Mouse (Mus musculus) MEL (cell line): Measurements from ENCODE around the gene Mansc1. TPM values are rescaled to one million over a fixed set of nuclear protein-coding genes. Genes with fewer than 3 reads are reported as not detected.

Experiments used
- DNase-seq: peaks from one replicate; pipeline ENCODE4 v3.0.0; 2011; ENCODE audit warnings: low read depth, low spot score
- H3K27ac ChIP-seq: 2 replicates; pipeline ENCODE4 v1.5.1; 2012; ENCODE audit warnings: low read depth, mild to moderate bottlenecking, control low read depth, low read length, moderate library complexity; ENCODE audit not compliant: control insufficient read depth
- H3K27me3 ChIP-seq, 2 experiments: fragments of 150-350 bp in 1 of 2; sonication (generic) in 1 of 2; 2 replicates each; pipeline ENCODE4 v1.6.1; 2012; ENCODE audit warnings: low read length in 2 of 2, mild to moderate bottlenecking in 2 of 2, improper control_type of control experiment in 1 of 2, moderate library complexity in 1 of 2; ENCODE audit not compliant: insufficient read depth in 2 of 2, control insufficient read depth in 1 of 2
- H3K36me3 ChIP-seq, 2 experiments: 2 replicates each; pipeline ENCODE4 v1.6.1; 2012 to 2014; ENCODE audit warnings: low read length in 2 of 2, improper control_type of control experiment in 1 of 2, inconsistent platforms in 1 of 2, mild to moderate bottlenecking in 1 of 2; ENCODE audit not compliant: insufficient read depth in 2 of 2, control insufficient read depth in 1 of 2
- H3K4me1 ChIP-seq, 2 experiments: fragments of 150-350 bp in 1 of 2; sonication (generic) in 1 of 2; 2 replicates each; pipeline ENCODE4 v1.6.1; 2012; ENCODE audit warnings: low read length in 2 of 2, improper control_type of control experiment in 1 of 2, mild to moderate bottlenecking in 1 of 2; ENCODE audit not compliant: insufficient read depth in 2 of 2, control insufficient read depth in 1 of 2
- H3K4me3 ChIP-seq, 2 experiments: fragments of 150-350 bp in 1 of 2; sonication (generic) in 1 of 2; 2 replicates each; pipeline ENCODE4 v1.5.1; 2012; ENCODE audit warnings: low read depth in 2 of 2, low read length in 2 of 2, mild to moderate bottlenecking in 2 of 2, moderate library complexity in 2 of 2, control low read depth in 1 of 2, improper control_type of control experiment in 1 of 2; ENCODE audit not compliant: control insufficient read depth in 1 of 2, insufficient read depth in 1 of 2
- H3K79me2 ChIP-seq: 2 replicates; pipeline ENCODE4 v1.6.1; 2012; ENCODE audit warnings: mild to moderate bottlenecking, low read length, moderate library complexity; ENCODE audit not compliant: control insufficient read depth, poor library complexity, insufficient read depth
- H3K9ac ChIP-seq: 2 replicates; pipeline ENCODE4 v1.6.1; 2012; ENCODE audit warnings: low read depth, mild to moderate bottlenecking, control low read depth, low read length, moderate library complexity; ENCODE audit not compliant: control insufficient read depth, poor library complexity, severe bottlenecking
- H3K9me3 ChIP-seq: fragments of 150-350 bp; sonication (generic); replicated peaks from 2 replicates; pipeline ENCODE4 v1.6.1; 2012; ENCODE audit warnings: mild to moderate bottlenecking, low read length, improper control_type of control experiment, moderate library complexity; ENCODE audit not compliant: insufficient read depth
- CHD1 ChIP-seq: IDR thresholded peaks from 2 replicates; pipeline ENCODE4 v1.6.1; 2012; ENCODE audit warnings: low read depth, mild to moderate bottlenecking, inconsistent platforms, low read length, improper control_type of control experiment
- CTCF ChIP-seq, 3 experiments: IDR thresholded peaks in 2 of 3; conservative IDR thresholded peaks in 1 of 3; 2 replicates each; pipeline ENCODE4 v1.5.1; 2011 to 2012; ENCODE audit warnings: low read length in 3 of 3, low read depth in 2 of 3, mild to moderate bottlenecking in 2 of 3, improper control_type of control experiment in 1 of 3, inconsistent platforms in 1 of 3, mixed read lengths in 1 of 3, moderate library complexity in 1 of 3; ENCODE audit not compliant: control insufficient read depth in 1 of 3, insufficient read depth in 1 of 3, poor library complexity in 1 of 3, severe bottlenecking in 1 of 3
- EP300 ChIP-seq, 2 experiments: IDR thresholded peaks; 2 replicates each; pipeline ENCODE4 v1.6.1; 2011; ENCODE audit warnings: improper control_type of control experiment in 2 of 2, low read length in 2 of 2, low read depth in 1 of 2, mild to moderate bottlenecking in 1 of 2
- ETS1 ChIP-seq: IDR thresholded peaks from 2 replicates; pipeline ENCODE4 v1.6.1; 2012; ENCODE audit warnings: low read depth, mild to moderate bottlenecking, inconsistent platforms, low read length, improper control_type of control experiment, moderate library complexity
- GATA1 ChIP-seq: IDR thresholded peaks from 2 replicates; pipeline ENCODE4 v1.6.1; 2011; ENCODE audit warnings: low read depth, low read length, improper control_type of control experiment
- MAZ ChIP-seq: IDR thresholded peaks from 2 replicates; pipeline ENCODE4 v1.6.1; 2012; ENCODE audit warnings: low read depth, mild to moderate bottlenecking, inconsistent platforms, low read length, improper control_type of control experiment
- POLR2AphosphoS5 ChIP-seq: IDR thresholded peaks from 2 replicates; pipeline ENCODE4 v1.6.1; 2012; ENCODE audit warnings: low read depth, borderline replicate concordance, mild to moderate bottlenecking, inconsistent platforms, low read length, moderate library complexity, mixed read lengths
- RAD21 ChIP-seq: IDR thresholded peaks from 2 replicates; pipeline ENCODE4 v1.6.1; 2011; ENCODE audit warnings: mild to moderate bottlenecking, low read depth, low read length, improper control_type of control experiment
- RCOR1 ChIP-seq: IDR thresholded peaks from 2 replicates; pipeline ENCODE4 v1.6.1; 2012; ENCODE audit warnings: low read depth, mild to moderate bottlenecking, inconsistent platforms, low read length, improper control_type of control experiment
- SIN3A ChIP-seq: IDR thresholded peaks from 2 replicates; pipeline ENCODE4 v1.6.1; 2012; ENCODE audit warnings: low read length, improper control_type of control experiment, inconsistent platforms
- SMC3 ChIP-seq: IDR thresholded peaks from 2 replicates; pipeline ENCODE4 v1.6.1; 2011; ENCODE audit warnings: low read depth, low read length, improper control_type of control experiment
- TAL1 ChIP-seq: IDR thresholded peaks from 2 replicates; pipeline ENCODE4 v1.6.1; 2012; ENCODE audit warnings: mild to moderate bottlenecking, inconsistent platforms, low read length, moderate library complexity, mixed read lengths
- TCF12 ChIP-seq: IDR thresholded peaks from 2 replicates; pipeline ENCODE4 v1.6.1; 2014; ENCODE audit warnings: low read depth, mild to moderate bottlenecking, inconsistent platforms, low read length, improper control_type of control experiment, moderate library complexity
- ZC3H11A ChIP-seq: IDR thresholded peaks from 2 replicates; pipeline ENCODE4 v1.6.1; 2012; ENCODE audit warnings: low read depth, mild to moderate bottlenecking, inconsistent platforms, low read length, improper control_type of control experiment
- ZNF384 ChIP-seq: IDR thresholded peaks from 2 replicates; pipeline ENCODE4 v1.6.1; 2012; ENCODE audit warnings: low read depth, mild to moderate bottlenecking, inconsistent platforms, low read length, improper control_type of control experiment
- polyA plus RNA-seq, 2 experiments: library from polyadenylated mRNA; stranded (reverse) in 1 of 2; unstranded in 1 of 2; fragments of >175 nt in 1 of 2; fragments of >200 nt in 1 of 2; gene quantifications; 2 replicates each; pipeline versions ENCODE4 v1.2.1 to v1.2.4; 2012; ENCODE audit warnings: low replicate concordance in 2 of 2, low read depth in 1 of 2; ENCODE audit not compliant: insufficient read length in 2 of 2, insufficient read depth in 1 of 2, missing spikeins in 1 of 2
- total RNA-seq: library from RNA; depleted of rRNA; stranded (reverse); fragments of 300-350 nt; gene quantifications from 2 replicates; pipeline ENCODE4 v1.2.3, GENCODE M21; 2012

The Mansc1 gene
- total and polyA plus RNA-seq, 3 experiments = not detected

GRCm38 (mm10) chr6:134660714-134661406 is 28.6 kb upstream of the Mansc1 start:
- no peak overlapping the region for H3K9ac ChIP-seq
- TF ChIP-seq TAL1 (peak; percentile 16; the same call in 1 of the 2 replicates), RCOR1 (peak; percentile 65; the same call in 1 of the 2 replicates), TCF12 (peak; percentile 74), EP300 (IDR thresholded peaks at IDR 0.05; ENCODE audit: low read depth in 1 of 2, low read length in 2 of 2) (peak in 1 of 2 experiments; percentile 66; a peak in 3 of 4 replicates), ETS1 (0 out of 2 replicates have a peak, but pooled peaks have one; percentile 40), CHD1 (no peak), SIN3A (peak; percentile 57; the same call in 1 of the 2 replicates), GATA1 (peak; percentile 72), RAD21 (no peak)
- H3K9me3 ChIP-seq = no peaks in the 10 kb centered on the region
- H3K4me1 ChIP-seq = peaks cover 0 to 5% of the 10 kb centered on the region in 2 experiments; a peak in 2 of 4 replicates
- no peaks in the 10 kb centered on the region for H3K79me2 ChIP-seq
- peaks cover 0 to 6% of the 10 kb centered on the region in 2 experiments; a peak in 2 of 4 replicates for H3K36me3 ChIP-seq
- no peak overlapping the region for H3K27ac ChIP-seq
- peak; percentile 57 for DNase-seq
- no peaks in the 10 kb centered on the region for H3K27me3 ChIP-seq
- H3K4me3 ChIP-seq = no peak overlapping the region

- 0 out of 2 replicates have a peak, but pooled peaks have one; percentile 10 for TF ChIP-seq TCF12
- peak; percentile 96 for TF ChIP-seq RAD21
- TF ChIP-seq CTCF (IDR thresholded peaks at IDR 0.05 in 2 of 3, conservative IDR thresholded peaks at IDR 0.05 in 1 of 3; ENCODE audit: control insufficient read depth in 1 of 3, insufficient read depth in 1 of 3, low read depth in 2 of 3, low read length in 3 of 3, poor library complexity in 1 of 3, severe bottlenecking in 1 of 3) = peak; percentile 55 to 92 (median 63)
- TF ChIP-seq MAZ = no peak
- TF ChIP-seq POLR2AphosphoS5 = no peak
- TF ChIP-seq SIN3A = no peak; the same call in 1 of the 2 replicates
- TF ChIP-seq SMC3 = peak; percentile 91
- TF ChIP-seq ZNF384 = 0 out of 2 replicates have a peak, but pooled peaks have one; percentile 36
- peak; percentile 86 for TF ChIP-seq ZC3H11A
- TF ChIP-seq, all 39 proteins: peak for 6
- peaks cover 0 to 6% of the 10 kb centered on the region in 2 experiments; a peak in 2 of 4 replicates for H3K36me3 ChIP-seq
- no peak overlapping the region for H3K4me3 ChIP-seq
- H3K27ac ChIP-seq = no peak overlapping the region
- peaks cover 0 to 5% of the 10 kb centered on the region in 2 experiments; a peak in 2 of 4 replicates for H3K4me1 ChIP-seq
- H3K9ac ChIP-seq = no peak overlapping the region
- no peaks in the 10 kb centered on the region for H3K9me3 ChIP-seq
- H3K79me2 ChIP-seq = no peaks in the 10 kb centered on the region
- peak; percentile 68 for DNase-seq
- H3K27me3 ChIP-seq = no peaks in the 10 kb centered on the region
Measured at GRCm38 (mm10) chr6:134659108-134659958, 27.0 kb upstream of the Mansc1 start.
